Mouse (Mus musculus) ES-Bruce4 (cell line): ENCODE measurements around the gene Hdgfl1. TPM values are rescaled to one million over a fixed set of nuclear protein-coding genes. Genes with fewer than 3 reads are reported as not detected.
A peak's percentile ranks its signal among the peaks of the same experiment; 100 is the strongest.

ENCODE experiments used
- H3K27ac ChIP-seq: 2 replicates; pipeline ENCODE4 v1.5.1; 2012; ENCODE audit warnings: low read length, inconsistent platforms; ENCODE audit not compliant: insufficient read depth
- H3K27me3 ChIP-seq: 2 replicates; pipeline ENCODE4 v1.6.1; 2012; ENCODE audit warnings: mild to moderate bottlenecking, low read length, inconsistent platforms; ENCODE audit not compliant: control insufficient read depth, poor library complexity, insufficient read depth, severe bottlenecking
- H3K36me3 ChIP-seq: 2 replicates; pipeline ENCODE4 v1.6.1; 2012; ENCODE audit warnings: inconsistent platforms, mild to moderate bottlenecking, low read length, moderate library complexity; ENCODE audit not compliant: control insufficient read depth, poor library complexity, insufficient read depth, severe bottlenecking
- H3K4me1 ChIP-seq: one replicate; pipeline ENCODE4 v1.8.1; 2011; ENCODE audit warnings: low read length; ENCODE audit not compliant: control insufficient read depth, insufficient read depth
- H3K4me3 ChIP-seq: 2 replicates; pipeline ENCODE4 v1.5.1; 2011; ENCODE audit warnings: low read depth, mild to moderate bottlenecking, low read length
- H3K9ac ChIP-seq: 2 replicates; pipeline ENCODE4 v1.6.1; 2012; ENCODE audit warnings: low read depth, mild to moderate bottlenecking, inconsistent platforms; ENCODE audit not compliant: poor library complexity, severe bottlenecking
- H3K9me3 ChIP-seq: replicated peaks from 2 replicates; pipeline ENCODE4 v1.6.1; 2012; ENCODE audit warnings: mild to moderate bottlenecking, low read length, inconsistent platforms; ENCODE audit not compliant: control insufficient read depth, poor library complexity, insufficient read depth, severe bottlenecking
- CTCF ChIP-seq: IDR thresholded peaks from one replicate; pipeline ENCODE4 v1.8.1; 2011; ENCODE audit warnings: low read depth, low read length
- EP300 ChIP-seq: IDR thresholded peaks from 2 replicates; pipeline ENCODE4 v1.6.1; 2011; ENCODE audit warnings: low read depth, low read length; ENCODE audit not compliant: insufficient read depth
- POLR2A ChIP-seq: IDR thresholded peaks from one replicate; pipeline ENCODE4 v1.8.1; 2011; ENCODE audit warnings: low read length; ENCODE audit not compliant: insufficient read depth
- polyA plus RNA-seq: library from polyadenylated mRNA; stranded (reverse); fragments of >200 nt; gene quantifications from 2 replicates; pipeline ENCODE4 v1.2.4, GENCODE M21; 2011; ENCODE audit warnings: low read depth; ENCODE audit not compliant: missing spikeins, insufficient read depth, insufficient read length

The Hdgfl1 gene
- polyA plus RNA-seq: 1.2 and 1.4 TPM in 2 replicates

DNA sequence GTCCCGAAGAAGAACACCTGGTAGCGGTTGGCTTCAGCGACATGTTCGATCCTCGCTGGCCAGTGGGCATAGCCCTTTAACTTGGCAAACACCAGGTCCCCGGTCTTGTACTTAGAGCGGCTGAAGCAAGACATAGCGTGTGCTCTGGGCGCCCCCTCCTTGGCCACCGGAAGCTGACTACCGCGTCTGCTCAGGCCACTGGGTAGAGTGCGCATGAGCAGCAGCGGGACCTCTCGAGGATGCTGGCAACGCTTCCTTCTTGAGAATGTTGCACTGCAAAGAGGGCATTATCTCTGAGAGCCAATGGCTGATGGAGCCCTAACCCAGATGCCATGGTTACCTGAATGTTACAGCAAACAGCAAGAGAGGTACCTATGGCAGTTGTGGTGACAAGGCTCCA is at the start of gene Hdgfl1:
Hdgfl1 (minus strand) TSS at position 211 of the 400 bp plus-strand sequence.
- TF ChIP-seq EP300: no peak
- TF ChIP-seq CTCF: no peak
- TF ChIP-seq POLR2A: no peak
- Histone ChIP-seq H3K36me3 (no peaks in the 10 kb centered on the region), H3K27me3 (no peaks in the 10 kb centered on the region), H3K4me1 (no peaks in the 10 kb centered on the region), H3K9me3 (no peaks in the 10 kb centered on the region), H3K9ac (no peak within 1 kb of the TSS), H3K27ac (no peak within 1 kb of the TSS), H3K4me3 (peak within 1 kb of the TSS; percentile 19; the same call in 1 of the 2 replicates)

DNA sequence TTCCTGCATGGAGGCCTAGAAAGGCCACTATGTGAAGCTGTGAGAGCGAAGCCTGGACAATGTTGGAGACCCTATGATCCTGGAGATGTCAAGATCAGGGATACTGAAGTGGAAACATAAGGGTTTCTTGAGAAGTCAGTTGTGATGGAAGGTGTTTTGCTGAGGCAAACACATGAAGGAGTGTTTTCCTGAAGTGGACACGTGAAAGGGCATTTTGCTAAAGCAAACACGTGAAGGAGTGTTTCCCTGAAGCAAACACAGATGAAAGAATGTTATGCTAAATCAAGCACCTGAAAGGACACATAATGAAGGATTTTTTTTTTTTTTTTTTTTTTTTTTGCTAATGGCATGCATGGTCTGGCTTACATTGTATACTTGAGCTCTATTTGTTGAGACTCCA is 25.5 kb upstream of the Hdgfl1 start:
- TF ChIP-seq POLR2A (no peak), EP300 (no peak), CTCF (no peak)
- Histone ChIP-seq H3K4me1 (no peaks in the 10 kb centered on the region), H3K27ac (no peak overlapping the region), H3K9ac (no peak overlapping the region), H3K9me3 (no peaks in the 10 kb centered on the region), H3K36me3 (no peaks in the 10 kb centered on the region), H3K27me3 (no peaks in the 10 kb centered on the region), H3K4me3 (no peak overlapping the region)

GRCm38 (mm10) chr13:26769424-26769823 is 541 bp downstream of the Hdgfl1 start:
- no peaks in the 10 kb centered on the region for H3K27me3 ChIP-seq
- no peak overlapping the region for H3K9ac ChIP-seq
- no peak overlapping the region for H3K27ac ChIP-seq
- peak overlapping the region; percentile 19; the same call in 1 of the 2 replicates for H3K4me3 ChIP-seq
- no peaks in the 10 kb centered on the region for H3K36me3 ChIP-seq
- TF ChIP-seq EP300: no peak
- TF ChIP-seq CTCF: no peak
- no peak for TF ChIP-seq POLR2A
- no peaks in the 10 kb centered on the region for H3K9me3 ChIP-seq
- H3K4me1 ChIP-seq: no peaks in the 10 kb centered on the region

DNA sequence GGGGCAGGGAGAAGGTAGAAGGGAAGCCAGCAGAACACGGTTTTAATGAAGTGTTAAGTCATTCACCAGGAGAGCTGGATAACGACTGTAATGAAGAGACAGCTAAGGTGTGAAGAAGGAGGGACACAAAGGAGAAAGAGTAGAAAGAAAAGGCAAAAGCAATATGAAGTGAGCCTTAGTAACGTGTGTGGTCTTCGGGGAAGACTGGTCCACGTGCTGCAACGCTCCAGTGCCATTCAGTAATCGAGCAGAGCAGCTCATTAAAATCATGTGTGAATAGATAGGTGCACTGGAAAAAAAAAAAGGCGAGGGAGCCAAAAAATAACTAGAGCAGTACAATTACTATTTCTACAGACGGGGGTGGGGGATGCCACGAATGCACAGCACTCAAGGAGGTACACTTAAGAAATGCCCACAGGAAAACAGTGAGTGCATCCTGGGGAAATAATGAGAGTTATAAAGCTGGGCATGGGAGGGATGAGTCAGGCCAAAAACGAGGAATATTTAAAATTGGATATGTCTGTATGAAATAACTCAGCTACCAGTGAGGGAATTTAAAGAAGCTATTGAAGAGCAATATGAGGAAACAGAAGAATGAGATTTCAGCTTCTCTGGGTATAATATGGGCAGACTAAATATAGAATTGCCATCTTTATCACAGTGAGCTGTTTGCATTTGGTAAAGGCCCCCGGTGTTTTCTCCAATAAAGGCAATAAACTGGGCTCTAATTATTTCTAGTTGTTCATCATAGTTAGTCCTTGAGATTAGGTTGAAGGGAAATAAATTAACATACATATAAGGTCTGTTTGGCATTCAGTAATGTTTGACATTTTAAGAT is 7.8 kb downstream of the Hdgfl1 start:
- Histone ChIP-seq H3K9me3 (no peaks in the 10 kb centered on the region), H3K27ac (no peak overlapping the region), H3K27me3 (no peaks in the 10 kb centered on the region), H3K9ac (no peak overlapping the region), H3K36me3 (no peaks in the 10 kb centered on the region), H3K4me3 (no peak overlapping the region), H3K4me1 (no peaks in the 10 kb centered on the region)
- TF ChIP-seq CTCF (no peak), EP300 (no peak), POLR2A (no peak)

GRCm38 (mm10) chr13:26752863-26753262 is 17.1 kb downstream of the Hdgfl1 start:
- Histone ChIP-seq H3K4me1 (no peaks in the 10 kb centered on the region), H3K36me3 (no peaks in the 10 kb centered on the region), H3K4me3 (no peak overlapping the region), H3K27ac (no peak overlapping the region), H3K27me3 (no peaks in the 10 kb centered on the region), H3K9me3 (no peaks in the 10 kb centered on the region), H3K9ac (no peak overlapping the region)
- TF ChIP-seq EP300: no peak
- TF ChIP-seq POLR2A: no peak
- no peak for TF ChIP-seq CTCF

- Histone ChIP-seq H3K4me1 (no peaks in the 10 kb centered on the region), H3K9ac (no peak overlapping the region), H3K36me3 (no peaks in the 10 kb centered on the region), H3K27ac (no peak overlapping the region), H3K9me3 (no peaks in the 10 kb centered on the region), H3K27me3 (no peaks in the 10 kb centered on the region), H3K4me3 (no peak overlapping the region)
- TF ChIP-seq POLR2A (no peak), EP300 (no peak), CTCF (no peak)
Observed at GRCm38 (mm10) chr13:26752414-26752813, 17.6 kb downstream of the Hdgfl1 start.
